Mouse (Mus musculus) lung, embryonic 15.5 days (tissue): ENCODE results near the gene Dclk1. TPM values are rescaled to one million over a fixed set of nuclear protein-coding genes. Genes with fewer than 3 reads are reported as not detected.

Experiments used
- ATAC-seq: fragments of 200-750 bp; cut with Nextera tagmentation; 2 replicates; pipeline ENCODE4 v1.8.0; 2017; ENCODE audit warnings: moderate number of reproducible peaks, borderline replicate concordance; ENCODE audit not compliant: low FRiP score, low TSS enrichment; ENCODE audit errors: extremely low read depth
- H3K27ac ChIP-seq: fragments of 300-500 bp; sonication (generic); 2 replicates; pipeline ENCODE4 v1.5.1; 2015; ENCODE audit warnings: moderate library complexity, mild to moderate bottlenecking, inconsistent platforms
- H3K27me3 ChIP-seq: fragments of 300-500 bp; sonication (generic); 2 replicates; pipeline ENCODE4 v1.6.1; 2015; ENCODE audit warnings: inconsistent platforms
- H3K36me3 ChIP-seq: fragments of 300-500 bp; sonication (generic); 2 replicates; pipeline ENCODE4 v1.6.1; 2015; ENCODE audit warnings: inconsistent platforms
- H3K4me1 ChIP-seq: fragments of 300-500 bp; sonication (generic); 2 replicates; pipeline ENCODE4 v1.6.1; 2015; ENCODE audit warnings: inconsistent platforms
- H3K4me2 ChIP-seq: fragments of 300-500 bp; sonication (generic); 2 replicates; pipeline ENCODE4 v1.6.1; 2015; ENCODE audit warnings: inconsistent platforms, mild to moderate bottlenecking, moderate library complexity
- H3K4me3 ChIP-seq: fragments of 300-500 bp; sonication (generic); 2 replicates; pipeline ENCODE4 v1.5.1; 2015; ENCODE audit warnings: mild to moderate bottlenecking, inconsistent platforms
- H3K9ac ChIP-seq: fragments of 300-500 bp; sonication (generic); 2 replicates; pipeline ENCODE4 v1.6.1; 2015; ENCODE audit warnings: inconsistent platforms
- H3K9me3 ChIP-seq: fragments of 300-500 bp; sonication (generic); 2 replicates; pipeline ENCODE4 v1.6.1; 2016; ENCODE audit warnings: inconsistent platforms
- WGBS: fragments of 180-500 bp; shearing (Covaris S2); methylation state at CpG from one replicate; pipeline ENCODE4 v1.1.7; 2015; 5-methylcytosine and 5-hydroxymethylcytosine counted together
- polyA plus RNA-seq: library from polyadenylated mRNA; unstranded; fragments of >200 nt; fragmentation: Nextera tagmentation; extraction: Ambion mirVana; gene quantifications from 2 replicates; pipeline ENCODE4 v1.2.1, GENCODE M21; 2015

The Dclk1 gene
- polyA plus RNA-seq, 1 experiment from 2014 or later, result 10.7 TPM

GRCm38 (mm10) chr3:55373689-55374088 lies 131.5 kb downstream of the Dclk1 start:
- H3K9ac ChIP-seq, result no peak overlapping the region
- no peaks in the 10 kb centered on the region for H3K4me1 ChIP-seq
- peak overlapping the region; percentile 66 for H3K4me2 ChIP-seq
- ATAC-seq, result peak; percentile 78; the same call in 1 of the 2 replicates
- no peak overlapping the region for H3K27ac ChIP-seq
- H3K27me3 ChIP-seq, result no peaks in the 10 kb centered on the region
- 3% methylated on average over 11 of the region's 11 CpGs for WGBS
- H3K4me3 ChIP-seq, result peak overlapping the region; percentile 41
- H3K9me3 ChIP-seq, result no peaks in the 10 kb centered on the region
- no peaks in the 10 kb centered on the region for H3K36me3 ChIP-seq

GRCm38 (mm10) chr3:55378591-55378990 lies 136.4 kb downstream of the Dclk1 start:
- WGBS, result 78% methylated on average over 6 of the region's 6 CpGs
- H3K4me3 ChIP-seq, result no peak overlapping the region
- H3K36me3 ChIP-seq, result no peaks in the 10 kb centered on the region
- no peak overlapping the region for H3K27ac ChIP-seq
- H3K9ac ChIP-seq, result no peak overlapping the region
- ATAC-seq, result no peak
- H3K27me3 ChIP-seq, result no peaks in the 10 kb centered on the region
- no peak overlapping the region for H3K4me2 ChIP-seq
- H3K9me3 ChIP-seq, result no peaks in the 10 kb centered on the region
- no peaks in the 10 kb centered on the region for H3K4me1 ChIP-seq

DNA sequence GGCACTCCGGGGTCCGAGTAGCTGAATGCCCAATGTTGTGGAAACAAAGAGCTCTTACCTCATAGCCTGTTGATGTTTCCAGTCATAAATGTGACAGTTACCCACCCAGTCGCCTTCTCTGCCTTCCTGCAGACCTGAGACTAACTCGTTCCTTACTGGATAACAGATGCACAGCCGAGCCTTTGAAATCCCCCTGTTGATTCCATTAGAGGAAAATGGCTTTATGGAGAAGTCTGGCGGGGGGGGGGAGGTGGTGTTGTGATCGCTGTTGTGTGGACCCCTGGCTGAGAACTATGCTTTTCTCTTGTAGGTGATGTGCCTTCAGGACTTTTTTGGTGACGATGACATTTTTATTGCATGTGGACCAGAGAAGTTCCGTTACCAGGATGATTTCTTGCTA lies 138.3 kb downstream of the Dclk1 start:
- H3K9me3 ChIP-seq, result no peaks in the 10 kb centered on the region
- H3K4me1 ChIP-seq, result no peaks in the 10 kb centered on the region
- ATAC-seq, result no peak
- WGBS, result 51% methylated on average over 9 of the region's 9 CpGs
- no peaks in the 10 kb centered on the region for H3K36me3 ChIP-seq
- no peaks in the 10 kb centered on the region for H3K27me3 ChIP-seq
- H3K9ac ChIP-seq, result no peak overlapping the region
- H3K27ac ChIP-seq, result no peak overlapping the region
- H3K4me2 ChIP-seq, result no peak overlapping the region
- no peak overlapping the region for H3K4me3 ChIP-seq

GRCm38 (mm10) chr3:55392605-55393004 lies 150.4 kb downstream of the Dclk1 start:
- Histone ChIP-seq H3K27me3 (no peaks in the 10 kb centered on the region), H3K27ac (no peak overlapping the region), H3K4me1 (peaks cover 8% of the 10 kb centered on the region; the same call in 1 of the 2 replicates), H3K4me2 (no peak overlapping the region), H3K9ac (no peak overlapping the region), H3K36me3 (no peaks in the 10 kb centered on the region), H3K4me3 (no peak overlapping the region), H3K9me3 (no peaks in the 10 kb centered on the region)
- peak; percentile 86; the same call in 1 of the 2 replicates for ATAC-seq
- WGBS, result 25% methylated on average over 3 of the region's 3 CpGs

- no peaks in the 10 kb centered on the region for H3K9me3 ChIP-seq
- no peak overlapping the region for H3K4me2 ChIP-seq
- no peak overlapping the region for H3K4me3 ChIP-seq
- H3K4me1 ChIP-seq, result peaks cover 8% of the 10 kb centered on the region; the same call in 1 of the 2 replicates
- H3K9ac ChIP-seq, result no peak overlapping the region
- H3K27ac ChIP-seq, result no peak overlapping the region
- ATAC-seq, result peak; percentile 47; the same call in 1 of the 2 replicates
- no peaks in the 10 kb centered on the region for H3K36me3 ChIP-seq
- WGBS, result 53% methylated on average over 3 of the region's 3 CpGs
- no peaks in the 10 kb centered on the region for H3K27me3 ChIP-seq
Measured at GRCm38 (mm10) chr3:55393549-55393948, 151.4 kb downstream of the Dclk1 start.

DNA sequence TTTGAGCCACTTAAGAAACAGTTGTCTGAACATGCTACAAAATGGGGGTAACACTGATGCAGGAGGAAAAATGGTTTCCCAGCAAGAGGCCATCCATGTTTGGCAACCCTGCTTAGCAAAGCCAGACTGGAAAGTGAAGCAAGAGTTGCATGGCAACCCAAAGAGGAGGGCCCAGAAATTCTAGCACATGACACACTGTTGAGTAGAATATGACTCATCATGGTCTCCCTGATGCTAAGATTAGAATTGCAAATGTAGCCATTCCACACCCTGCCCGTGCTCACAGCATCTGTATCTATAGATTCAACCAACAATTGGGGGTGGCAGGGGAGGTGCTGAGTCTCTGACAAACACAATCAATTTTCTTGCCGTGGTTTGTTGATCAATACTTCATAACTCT lies 154.6 kb downstream of the Dclk1 start:
- no peak overlapping the region for H3K4me2 ChIP-seq
- H3K36me3 ChIP-seq, result no peaks in the 10 kb centered on the region
- no peaks in the 10 kb centered on the region for H3K9me3 ChIP-seq
- ATAC-seq, result no peak
- peaks cover 8% of the 10 kb centered on the region; the same call in 1 of the 2 replicates for H3K4me1 ChIP-seq
- WGBS, result 86% methylated on average over 2 of the region's 2 CpGs
- H3K27me3 ChIP-seq, result no peaks in the 10 kb centered on the region
- no peak overlapping the region for H3K27ac ChIP-seq
- H3K9ac ChIP-seq, result no peak overlapping the region
- H3K4me3 ChIP-seq, result no peak overlapping the region

GRCm38 (mm10) chr3:55397752-55398693 lies 155.9 kb downstream of the Dclk1 start:
- H3K4me2 ChIP-seq, result no peak overlapping the region
- no peak overlapping the region for H3K4me3 ChIP-seq
- no peak overlapping the region for H3K9ac ChIP-seq
- no peak for ATAC-seq
- no peaks in the 10 kb centered on the region for H3K27me3 ChIP-seq
- H3K4me1 ChIP-seq, result 0 out of 2 replicates have a peak, but pooled peaks cover 2% of the 10 kb centered on the region
- H3K27ac ChIP-seq, result no peak overlapping the region
- H3K36me3 ChIP-seq, result no peaks in the 10 kb centered on the region
- 77% methylated on average over 6 of the region's 6 CpGs for WGBS
- H3K9me3 ChIP-seq, result no peaks in the 10 kb centered on the region

GRCm38 (mm10) chr3:55401236-55401635 lies 159.1 kb downstream of the Dclk1 start:
- Histone ChIP-seq H3K4me3 (no peak overlapping the region), H3K4me2 (no peak overlapping the region), H3K4me1 (no peaks in the 10 kb centered on the region), H3K27ac (no peak overlapping the region), H3K9me3 (no peaks in the 10 kb centered on the region), H3K27me3 (no peaks in the 10 kb centered on the region), H3K36me3 (no peaks in the 10 kb centered on the region), H3K9ac (no peak overlapping the region)
- no peak for ATAC-seq
- WGBS, result 60% methylated on average over 1 of the region's 1 CpGs

DNA sequence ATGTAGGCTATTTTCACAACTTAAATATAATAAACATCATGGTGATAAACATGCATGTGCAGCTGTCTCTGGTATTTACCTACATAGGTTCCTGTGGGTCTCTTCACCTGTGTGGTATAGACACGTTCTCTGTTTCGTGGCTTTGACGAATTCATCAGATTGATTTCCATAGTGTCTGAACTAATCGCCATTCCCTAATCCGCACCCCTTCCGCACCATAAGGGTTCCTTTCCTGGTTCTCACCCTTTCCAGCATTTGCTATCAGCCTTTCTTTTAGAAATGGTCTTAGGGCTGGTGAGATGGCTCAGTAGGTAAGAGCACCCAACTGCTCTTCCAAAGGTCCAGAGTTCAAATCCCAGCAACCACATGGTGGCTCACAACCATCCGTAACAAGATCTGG lies 162.6 kb downstream of the Dclk1 start:
- Histone ChIP-seq H3K9me3 (no peaks in the 10 kb centered on the region), H3K27me3 (no peaks in the 10 kb centered on the region), H3K9ac (no peak overlapping the region), H3K4me1 (no peaks in the 10 kb centered on the region), H3K36me3 (no peaks in the 10 kb centered on the region), H3K4me3 (no peak overlapping the region), H3K4me2 (no peak overlapping the region), H3K27ac (no peak overlapping the region)
- no peak for ATAC-seq
- 93% methylated on average over 7 of the region's 7 CpGs for WGBS

DNA sequence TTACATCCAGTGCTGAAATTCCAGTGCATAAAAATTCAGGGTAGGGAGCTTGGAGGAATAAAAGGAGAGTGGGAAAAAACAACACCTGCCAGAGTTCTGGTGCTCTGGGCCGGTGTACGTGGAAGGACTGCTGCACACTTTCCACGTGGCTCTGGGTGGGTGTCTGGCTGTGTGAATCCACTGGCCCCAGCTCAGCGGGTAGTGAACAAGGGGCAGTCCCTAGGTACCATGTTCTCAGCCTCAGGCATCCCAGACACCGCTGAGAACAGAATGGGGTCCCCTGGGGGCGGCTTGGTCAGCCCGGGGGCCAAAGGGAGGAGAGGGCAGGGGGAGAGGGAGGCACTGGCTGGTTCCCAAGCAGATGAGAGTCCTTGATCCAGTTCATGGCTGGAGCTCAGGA lies 164.5 kb downstream of the Dclk1 start:
- Histone ChIP-seq H3K9me3 (no peaks in the 10 kb centered on the region), H3K4me2 (no peak overlapping the region), H3K27ac (no peak overlapping the region), H3K4me1 (no peaks in the 10 kb centered on the region), H3K36me3 (no peaks in the 10 kb centered on the region), H3K27me3 (no peaks in the 10 kb centered on the region), H3K4me3 (no peak overlapping the region), H3K9ac (no peak overlapping the region)
- WGBS, result 70% methylated on average over 7 of the region's 7 CpGs
- no peak for ATAC-seq

DNA sequence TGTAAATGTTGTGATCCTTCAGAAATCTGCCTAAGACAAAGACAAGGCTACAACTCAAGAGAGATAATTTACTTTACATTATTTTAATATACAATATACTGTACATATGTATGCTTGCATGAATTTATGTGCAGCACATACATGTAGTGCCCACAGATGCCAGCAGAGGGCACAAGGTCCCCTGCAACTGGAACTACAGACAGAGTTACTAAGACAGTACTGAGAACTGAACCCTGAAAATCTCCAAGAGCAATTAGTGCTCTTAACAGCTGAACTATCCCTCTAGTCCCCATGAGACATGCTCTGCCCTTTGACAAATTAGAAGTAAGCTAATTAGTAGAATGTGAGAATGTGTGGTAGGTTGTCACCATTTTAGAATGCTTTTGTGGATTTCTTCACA lies 169.4 kb downstream of the Dclk1 start:
- ATAC-seq, result no peak
- H3K4me3 ChIP-seq, result no peak overlapping the region
- no peak overlapping the region for H3K4me2 ChIP-seq
- H3K4me1 ChIP-seq, result 0 out of 2 replicates have a peak, but pooled peaks cover 4% of the 10 kb centered on the region
- H3K9ac ChIP-seq, result no peak overlapping the region
- H3K36me3 ChIP-seq, result no peaks in the 10 kb centered on the region
- no peaks in the 10 kb centered on the region for H3K9me3 ChIP-seq
- H3K27me3 ChIP-seq, result no peaks in the 10 kb centered on the region
- H3K27ac ChIP-seq, result no peak overlapping the region

GRCm38 (mm10) chr3:55415527-55415950 lies 173.4 kb downstream of the Dclk1 start:
- H3K4me2 ChIP-seq, result peak overlapping the region; percentile 33; the same call in 1 of the 2 replicates
- no peaks in the 10 kb centered on the region for H3K36me3 ChIP-seq
- 35% methylated on average over 14 of the region's 14 CpGs for WGBS
- no peak overlapping the region for H3K9ac ChIP-seq
- no peak overlapping the region for H3K4me3 ChIP-seq
- H3K27ac ChIP-seq, result no peak overlapping the region
- H3K4me1 ChIP-seq, result peaks cover 9% of the 10 kb centered on the region; the same call in 1 of the 2 replicates
- H3K27me3 ChIP-seq, result no peaks in the 10 kb centered on the region
- H3K9me3 ChIP-seq, result no peaks in the 10 kb centered on the region
- ATAC-seq, result no peak
